Comparison of ENCODE assay signal across 10 mouse cellular contexts in genomic region chr14:80157002-80157401, GRCm38 (mm10).
DNase-seq lines count a peak whose midpoint lies in the region; ATAC-seq lines count a peak whose summit lies in the region.
"Had no signal": no experiment of that assay in that cellular context is flagged by ENCODE, and none has a peak within 500 bp of the region (broad histone marks: within the 10 kb centered on the region; RNA-seq: fewer than 3 reads in every experiment).

No protein-coding gene starts in this region.

- no peaks in the 10 kb centered on the region for H3K36me3 ChIP-seq in limb, embryonic 11.5 days (ENCODE audit: control insufficient read depth, insufficient read depth, low read length)

- H3K4me1 ChIP-seq in limb, embryonic 11.5 days (ENCODE audit: control insufficient read depth, insufficient read depth, low read length), result no peaks in the 10 kb centered on the region

- H3K9me3 ChIP-seq in limb, embryonic 11.5 days (ENCODE audit: control insufficient read depth, low read length), result no peaks in the 10 kb centered on the region

- no peak overlapping the region for H3K27ac ChIP-seq in limb, embryonic 11.5 days (replicated peaks; ENCODE audit: low read depth, low read length)

- H3K4me3 ChIP-seq in limb, embryonic 11.5 days (ENCODE audit: low read depth, low read length), result no peak overlapping the region
- H3K4me3 ChIP-seq: erythroblast, embryonic 14.5 days had no signal

- no peak overlapping the region for H3K9ac ChIP-seq in limb, embryonic 11.5 days (ENCODE audit: low read length)

- H3K27me3 ChIP-seq in limb, embryonic 11.5 days (ENCODE audit: control insufficient read depth, insufficient read depth, low read length), result no peaks in the 10 kb centered on the region

- 37% methylated on average over 6 of the region's 6 CpGs for WGBS in limb, embryonic 11.5 days

- intact Hi-C loops in left cerebral cortex, postnatal 36 days (cut with DNase I), result no loop called here

- ATAC-seq in limb, embryonic 11.5 days (ENCODE audit: insufficient number of reproducible peaks, low FRiP score, low TSS enrichment, low read depth), result no peak
- ATAC-seq: intestine, embryonic 16.5 days had no signal

- DNase-seq in heart, postnatal 4 days, result peak; percentile 71
- no peak for DNase-seq in heart, adult 11 months
- DNase-seq in A20 (ENCODE audit: low read depth, low spot score) (peak; percentile 41), MN1 (ENCODE audit: low spot score) (no peak)
- DNase-seq in adrenal gland, postnatal 4 days (ENCODE audit: low spot score in 2 of 2), result peak; percentile 3 to 4
- peak; percentile 87 for DNase-seq in limb, embryonic 11.5 days (ENCODE audit: low spot score)
- DNase-seq in left cerebral cortex, postnatal 36 days (ENCODE audit: low spot score in 2 of 2), result no peak
- DNase-seq in cerebellum, postnatal 4 days (ENCODE audit: low spot score in 2 of 2), result no peak

- H3K4me2 ChIP-seq in limb, embryonic 11.5 days (ENCODE audit: low read depth, severe bottlenecking), result no peak overlapping the region

Comparison
In these comparisons a context has a peak if more than half of its experiments do, and no peak if none do; other contexts are left out.
1. DNase-seq: peak in heart, postnatal 4 days (single experiment), A20 (single experiment), adrenal gland, postnatal 4 days (2 of 2) and limb, embryonic 11.5 days (single experiment); none in heart, adult 11 months (single experiment), MN1 (single experiment), left cerebral cortex, postnatal 36 days (0 of 2) and cerebellum, postnatal 4 days (0 of 2).